Mouse (Mus musculus) ES-E14 (cell line): Measurements from ENCODE around the gene Nup107. TPM values are rescaled to one million over a fixed set of nuclear protein-coding genes. Genes with fewer than 3 reads are reported as not detected.
A peak's percentile ranks its signal among the peaks of the same experiment; 100 is the strongest.

Experiments used
- DNase-seq: peaks from one replicate; pipeline ENCODE4 v3.0.0-alpha.2; 2013; ENCODE audit warnings: low read depth, low spot score
- H3K27ac ChIP-seq: 2 replicates; pipeline ENCODE4 v1.5.1; 2012; ENCODE audit warnings: low read depth, mild to moderate bottlenecking, low read length, moderate library complexity, mixed read lengths; ENCODE audit not compliant: poor library complexity, insufficient read depth, severe bottlenecking
- H3K36me3 ChIP-seq: 2 replicates; pipeline ENCODE4 v1.6.1; 2012; ENCODE audit warnings: mild to moderate bottlenecking, low read length, moderate library complexity, mixed read lengths; ENCODE audit not compliant: control insufficient read depth, poor library complexity, insufficient read depth, severe bottlenecking
- H3K4me1 ChIP-seq, 2 experiments: fragments of 150-350 bp in 1 of 2; sonication (generic) in 1 of 2; 2 replicates each; pipeline ENCODE4 v1.6.1; 2012; ENCODE audit warnings: low read length in 2 of 2, mild to moderate bottlenecking in 1 of 2, mixed read lengths in 1 of 2; ENCODE audit not compliant: control insufficient read depth in 2 of 2, insufficient read depth in 2 of 2, poor library complexity in 1 of 2
- H3K4me3 ChIP-seq, 2 experiments: fragments of 150-350 bp in 1 of 2; sonication (generic) in 1 of 2; 2 replicates each; pipeline ENCODE4 v1.5.1; 2012; ENCODE audit warnings: low read length in 2 of 2, low read depth in 1 of 2, mild to moderate bottlenecking in 1 of 2, mixed read lengths in 1 of 2; ENCODE audit not compliant: insufficient read depth in 1 of 2, poor library complexity in 1 of 2, severe bottlenecking in 1 of 2
- H3K9ac ChIP-seq: 2 replicates; pipeline ENCODE4 v1.6.1; 2012; ENCODE audit warnings: low read depth, mild to moderate bottlenecking, low read length, mixed read lengths; ENCODE audit not compliant: poor library complexity, insufficient read depth, severe bottlenecking
- H3K9me3 ChIP-seq: fragments of 150-350 bp; sonication (generic); 2 replicates; pipeline ENCODE4 v1.6.1; 2012; ENCODE audit warnings: low read depth, mild to moderate bottlenecking, low read length; ENCODE audit not compliant: control insufficient read depth, insufficient read depth
- CHD2 ChIP-seq: IDR thresholded peaks from 2 replicates; pipeline ENCODE4 v1.6.1; 2014; ENCODE audit warnings: mild to moderate bottlenecking, low read depth, low read length, inconsistent platforms
- HCFC1 ChIP-seq: IDR thresholded peaks from 2 replicates; pipeline ENCODE4 v1.6.1; 2012; ENCODE audit warnings: low read length, inconsistent platforms, borderline replicate concordance; ENCODE audit not compliant: insufficient read depth
- MAFK ChIP-seq: IDR thresholded peaks from 2 replicates; pipeline ENCODE4 v1.6.1; 2014; ENCODE audit warnings: mild to moderate bottlenecking, low read depth, low read length, inconsistent platforms; ENCODE audit not compliant: insufficient read depth
- ZC3H11A ChIP-seq: IDR thresholded peaks from 2 replicates; pipeline ENCODE4 v1.6.1; 2012; ENCODE audit warnings: low read depth, mild to moderate bottlenecking, inconsistent platforms, low read length, borderline replicate concordance
- ZNF384 ChIP-seq: IDR thresholded peaks from 2 replicates; pipeline ENCODE4 v1.6.1; 2012; ENCODE audit warnings: low read depth, low read length, inconsistent platforms
- in situ Hi-C, 2 experiments: fragments of 600-800 bp; cut with MboI; formaldehyde crosslinking; loops; one replicate each; pipeline ENCODE4 v1.15.1; 2025; ENCODE audit warnings: low sequenced_read_pairs in 2 of 2, inconsistent platforms in 1 of 2; ENCODE audit not compliant: unreplicated experiment in 2 of 2
- total RNA-seq: library from RNA; depleted of rRNA; stranded (reverse); fragments of 300-350 nt; gene quantifications from 2 replicates; pipeline ENCODE4 v1.2.3, GENCODE M21; 2012

Gene Nup107
- total RNA-seq, 1 experiment, result 80.8 TPM

DNA sequence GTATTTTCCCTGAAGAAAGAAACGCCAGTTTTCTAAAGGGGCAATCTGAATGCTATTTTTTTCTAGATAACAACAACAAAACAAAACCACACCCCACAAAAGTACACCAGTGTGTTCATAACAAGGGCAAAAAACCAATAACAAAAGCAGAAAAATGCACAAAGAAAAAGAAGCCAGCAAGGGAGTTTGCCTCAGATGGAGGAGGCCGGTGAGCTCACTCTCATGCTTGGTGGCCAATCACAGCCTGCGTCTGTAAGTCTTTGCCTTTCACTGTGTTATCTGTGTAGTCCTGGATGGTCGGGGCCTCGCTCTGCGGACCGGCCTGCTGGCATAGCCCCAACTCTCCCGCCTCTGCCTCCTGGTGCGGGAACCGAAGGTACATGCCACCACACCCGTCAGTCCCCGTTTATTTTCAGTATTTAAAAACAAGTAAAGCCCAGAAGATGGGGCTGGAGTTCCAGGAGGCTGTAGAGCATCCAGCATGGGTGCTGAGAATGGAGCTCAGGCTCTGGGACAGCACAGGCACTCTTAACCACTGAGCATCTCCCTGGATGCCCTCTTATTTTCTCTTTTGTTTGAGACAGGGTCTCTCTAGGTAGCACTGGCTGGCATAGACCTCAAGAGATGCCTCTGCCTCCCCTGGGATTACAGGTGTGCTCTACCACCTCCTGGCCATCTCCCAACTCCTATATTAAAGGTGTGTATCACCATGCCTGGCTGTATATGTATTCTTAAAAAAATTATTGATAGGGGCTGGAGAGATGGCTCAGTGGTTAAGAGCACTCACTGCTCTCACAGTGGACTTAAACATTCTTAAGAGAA, 16.0 kb downstream of the Nup107 start:
- Histone ChIP-seq H3K27ac (no peak overlapping the region; the same call in 1 of the 2 replicates), H3K4me1 (peaks cover 0 to 4% of the 10 kb centered on the region in 2 experiments; a peak in 1 of 4 replicates), H3K9me3 (no peaks in the 10 kb centered on the region), H3K36me3 (peaks cover 65% of the 10 kb centered on the region), H3K4me3 (no peak overlapping the region), H3K9ac (no peak overlapping the region)
- in situ Hi-C loops, result no loop called here
- DNase-seq, result no peak
- TF ChIP-seq ZC3H11A (no peak), HCFC1 (no peak), ZNF384 (no peak), CHD2 (no peak), MAFK (no peak)

DNA sequence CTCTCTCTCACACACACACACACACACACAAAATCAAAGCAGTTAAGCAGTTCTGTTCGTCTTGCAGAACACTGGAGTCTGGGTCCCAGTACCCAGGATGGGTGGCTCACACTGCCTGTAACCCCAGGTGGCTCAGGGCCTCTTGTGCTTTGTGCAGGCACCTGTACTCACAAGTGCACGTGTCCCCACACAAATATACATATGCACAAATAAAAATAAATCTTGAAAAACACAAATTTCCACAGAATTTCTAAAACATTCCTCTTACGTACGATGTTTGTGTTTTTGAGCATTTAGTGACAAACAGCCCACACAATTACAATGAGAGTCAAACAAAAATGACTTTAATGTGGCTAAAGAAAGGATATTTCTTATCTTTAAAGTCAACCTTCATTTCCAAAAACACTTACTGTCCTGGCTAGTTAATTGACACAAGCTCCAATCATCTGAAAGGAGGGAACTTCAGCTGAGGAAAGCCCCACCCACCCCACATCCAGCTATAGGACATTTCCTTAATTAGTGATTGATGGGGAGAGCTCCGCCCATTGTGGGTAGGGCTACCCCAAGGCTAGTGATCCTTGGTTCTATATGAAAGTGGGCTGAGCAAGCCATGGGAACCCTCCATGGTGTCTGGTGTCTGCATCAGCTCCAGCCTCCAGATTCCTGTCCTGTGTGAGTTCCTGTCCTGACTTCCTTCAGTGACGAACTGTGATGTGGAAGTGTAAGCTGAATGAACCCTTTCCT, 16.9 kb downstream of the Nup107 start:
- H3K4me1 ChIP-seq, result peaks cover 0 to 4% of the 10 kb centered on the region in 2 experiments; a peak in 1 of 4 replicates
- H3K36me3 ChIP-seq, result peaks cover 62% of the 10 kb centered on the region
- H3K4me3 ChIP-seq, result no peak overlapping the region
- DNase-seq, result peak; percentile 48
- in situ Hi-C loops, result no loop called here
- no peak overlapping the region for H3K27ac ChIP-seq
- H3K9me3 ChIP-seq, result no peaks in the 10 kb centered on the region
- H3K9ac ChIP-seq, result no peak overlapping the region
- no peak for TF ChIP-seq HCFC1

DNA sequence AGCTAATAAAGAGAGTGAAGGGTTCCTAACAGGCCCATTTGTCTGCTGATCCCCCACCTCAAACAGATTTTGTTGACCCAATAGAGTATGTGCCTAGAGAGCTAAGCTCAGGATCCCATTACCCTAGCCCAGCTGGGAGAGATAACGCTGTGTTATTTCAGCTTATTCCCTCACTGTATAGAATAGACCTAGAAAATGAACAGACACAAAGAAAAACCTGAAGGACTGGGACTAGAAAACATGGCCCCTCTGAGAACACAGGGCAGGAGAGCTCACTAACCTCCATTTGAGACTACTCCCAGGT, 17.7 kb downstream of the Nup107 start:
- no peak for TF ChIP-seq ZC3H11A
- H3K4me1 ChIP-seq, result peaks cover 0 to 4% of the 10 kb centered on the region in 2 experiments; a peak in 1 of 4 replicates
- H3K36me3 ChIP-seq, result peaks cover 65% of the 10 kb centered on the region
- H3K4me3 ChIP-seq, result no peak overlapping the region
- H3K9ac ChIP-seq, result no peak overlapping the region
- no peaks in the 10 kb centered on the region for H3K9me3 ChIP-seq
- no peak overlapping the region for H3K27ac ChIP-seq
- DNase-seq, result no peak
- in situ Hi-C loops, result no loop called here

DNA sequence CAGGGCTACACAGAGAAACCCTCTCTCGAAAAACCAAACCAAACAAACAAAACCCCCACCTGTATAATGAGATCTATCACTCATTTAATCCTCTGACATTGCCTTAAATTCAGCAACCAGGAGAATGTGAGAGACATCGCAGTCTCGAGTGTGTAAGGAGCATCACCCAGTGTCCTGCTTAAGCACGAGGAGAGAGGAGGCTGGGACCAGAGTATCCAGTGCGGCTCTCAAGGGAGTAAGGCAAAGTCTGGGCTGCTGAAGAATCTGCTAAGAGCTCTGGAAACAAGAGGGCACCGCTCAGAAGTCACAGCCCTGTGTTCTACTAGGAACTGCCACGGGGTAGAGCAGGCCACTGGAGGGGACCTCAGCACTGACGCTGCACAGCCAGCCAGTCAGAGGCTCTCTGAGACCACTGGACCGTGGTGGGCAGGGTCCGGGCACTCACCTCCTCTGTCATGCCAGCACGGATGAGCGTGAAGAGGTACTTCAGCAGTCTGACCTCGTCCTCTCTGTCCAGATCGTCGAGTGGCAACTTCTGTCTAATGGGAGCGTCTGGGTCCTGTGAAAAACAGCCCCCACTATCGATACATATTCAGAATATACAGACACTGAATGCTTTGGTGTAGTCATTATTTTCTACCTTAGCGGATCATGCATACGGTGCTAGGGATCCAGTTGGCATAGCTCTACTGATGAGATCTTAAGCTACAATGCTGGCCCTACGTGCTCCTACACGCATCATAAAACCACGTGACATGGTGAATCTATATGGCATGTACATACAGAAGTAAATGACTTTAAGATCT, 18.3 kb downstream of the Nup107 start:
- Histone ChIP-seq H3K36me3 (peaks cover 65% of the 10 kb centered on the region), H3K4me3 (no peak overlapping the region), H3K27ac (no peak overlapping the region), H3K4me1 (peaks cover 0 to 4% of the 10 kb centered on the region in 2 experiments; a peak in 1 of 4 replicates), H3K9me3 (no peaks in the 10 kb centered on the region), H3K9ac (no peak overlapping the region)
- TF ChIP-seq HCFC1 (no peak), CHD2 (no peak), MAFK (no peak), ZC3H11A (no peak), ZNF384 (no peak)
- in situ Hi-C loops, result no loop called here
- no peak for DNase-seq
